Mouse (Mus musculus) CD4-positive naive resting alpha-beta T cell, adult 76 days (primary cell): ENCODE measurements around the gene Tet2. TPM values are rescaled to one million over a fixed set of nuclear protein-coding genes. Genes with fewer than 3 reads are reported as not detected.

Source experiments
- total RNA-seq: library from RNA; stranded (reverse); gene quantifications from one replicate; pipeline ENCODE4 v1.2.4, GENCODE M21; 2023

Gene Tet2
- total RNA-seq, result 88.7 TPM

GRCm38 (mm10) chr3:133544551-133545303 lies at the start of gene Tet2:
Gene Tet2 (minus strand): TSS chr3:133545139.

Other genes starting within 250 kb of the Tet2 start
- gene Ppa2, start 235.0 kb downstream of the Tet2 start, total RNA-seq, result 23.8 TPM